Mouse (Mus musculus) C2C12 (cell line): Measurements from ENCODE around the gene Hes5.

Experiments
- CEBPB ChIP-seq: IDR thresholded peaks from one replicate; pipeline ENCODE4 v1.6.1; 2011; ENCODE audit warnings: low read depth, mild to moderate bottlenecking, control low read depth, moderate library complexity
- CTCF ChIP-seq: IDR thresholded peaks from one replicate; pipeline ENCODE4 v1.5.1; 2011; ENCODE audit not compliant: control insufficient read depth, insufficient read depth, insufficient read length
- MAX ChIP-seq: IDR thresholded peaks from one replicate; pipeline ENCODE4 v1.6.1; 2011; ENCODE audit warnings: mild to moderate bottlenecking, control low read depth
- MYOD1 ChIP-seq: IDR thresholded peaks from one replicate; pipeline ENCODE4 v1.6.1; 2011; ENCODE audit warnings: low read depth; ENCODE audit not compliant: control insufficient read depth, insufficient read length
- MYOG ChIP-seq: IDR thresholded peaks from one replicate; pipeline ENCODE4 v1.6.1; 2011; ENCODE audit not compliant: control insufficient read depth, insufficient read length; ENCODE audit errors: extremely low read depth
- USF1 ChIP-seq: IDR thresholded peaks from one replicate; pipeline ENCODE4 v1.6.1; 2011; ENCODE audit warnings: low read depth, mild to moderate bottlenecking, control low read depth, moderate library complexity

GRCm38 (mm10) chr4:155010870-155011269, 50.1 kb downstream of the Hes5 start:
- no peak for TF ChIP-seq CTCF
- no peak for TF ChIP-seq USF1
- no peak for TF ChIP-seq CEBPB
- no peak for TF ChIP-seq MAX
- no peak for TF ChIP-seq MYOD1
- TF ChIP-seq MYOG = no peak
